In genomic region chr11:17460024-17460919, GRCm38 (mm10) we compare ENCODE assay signal across 8 mouse cellular contexts.
DNase-seq lines count a peak whose midpoint lies in the region; ATAC-seq lines count a peak whose summit lies in the region.

No protein-coding gene starts in this region.

- no peaks in the 10 kb centered on the region for H3K36me3 ChIP-seq in kidney, embryonic 14.5 days (ENCODE audit: control insufficient read depth, insufficient read depth, low read length)

- 18% methylated on average over 11 of the region's 11 CpGs for WGBS in kidney, embryonic 14.5 days

- peak; percentile 40 for ATAC-seq in granulocyte monocyte progenitor cell, adult 5-6 weeks (replicated peaks; ENCODE audit: poor library complexity, severe bottlenecking)
- peak; percentile 63; the same call in 1 of the 2 replicates for ATAC-seq in kidney, embryonic 14.5 days (ENCODE audit: low FRiP score, low TSS enrichment)

- H3K9ac ChIP-seq in kidney, embryonic 14.5 days (ENCODE audit: low read depth, low read length) = no peak overlapping the region

- H3K9me3 ChIP-seq in kidney, embryonic 14.5 days (ENCODE audit: control insufficient read depth, low read length) = no peaks in the 10 kb centered on the region

- H3K27ac ChIP-seq in kidney, embryonic 14.5 days (ENCODE audit: low read depth, low read length) = peak overlapping the region; percentile 59; the same call in 1 of the 2 replicates

- peak; percentile 8 for DNase-seq in left cerebral cortex, adult 11 months (ENCODE audit: low spot score)
- no peak for DNase-seq in left cerebral cortex, adult 8-10 months (ENCODE audit: low spot score in 2 of 2)
- DNase-seq in cerebellum, adult 9-10 months = peak; percentile 55
- DNase-seq in lung, postnatal 14 days = peak; percentile 7
- peak; percentile 13 for DNase-seq in yolk sac, embryonic 10.5 days (ENCODE audit: low spot score)
- no peak for DNase-seq in frontal cortex, postnatal 10 days (ENCODE audit: low spot score in 2 of 2)

- H3K4me2 ChIP-seq in kidney, embryonic 14.5 days (replicated peaks; ENCODE audit: low read depth, low read length) = peak overlapping the region; percentile 35

- no peaks in the 10 kb centered on the region for H3K27me3 ChIP-seq in kidney, embryonic 14.5 days (ENCODE audit: control insufficient read depth, insufficient read depth, low read length)

- no peaks in the 10 kb centered on the region for H3K4me1 ChIP-seq in kidney, embryonic 14.5 days (ENCODE audit: control insufficient read depth, insufficient read depth, low read length)

- H3K4me3 ChIP-seq in kidney, embryonic 14.5 days (ENCODE audit: low read length) = no peak overlapping the region

Comparison
In these comparisons a context has a peak if more than half of its experiments do, and no peak if none do; other contexts are left out.
1. DNase-seq: peak in left cerebral cortex, adult 11 months (single experiment), cerebellum, adult 9-10 months (single experiment), lung, postnatal 14 days (single experiment) and yolk sac, embryonic 10.5 days (single experiment); none in left cerebral cortex, adult 8-10 months (0 of 2) and frontal cortex, postnatal 10 days (0 of 2).